In genomic region chr15:40358341-40358740, GRCm38 (mm10) we compare ENCODE assay signal across 23 mouse cellular contexts.
DNase-seq lines count a peak whose midpoint lies in the region; ATAC-seq lines count a peak whose summit lies in the region.
"Had no signal": no experiment of that assay in that cellular context is flagged by ENCODE, and none has a peak within 500 bp of the region (broad histone marks: within the 10 kb centered on the region; RNA-seq: fewer than 3 reads in every experiment).

No protein-coding gene starts in this region.

- H3K27me3 ChIP-seq in heart, embryonic 12.5 days (replicated peaks): no peaks in the 10 kb centered on the region
- H3K27me3 ChIP-seq in heart, embryonic 11.5 days (ENCODE audit: control insufficient read depth, insufficient read depth, low read length): no peaks in the 10 kb centered on the region
- no peaks in the 10 kb centered on the region for H3K27me3 ChIP-seq in heart, embryonic 13.5 days (replicated peaks)
- H3K27me3 ChIP-seq: forebrain, embryonic 13.5 days; hindbrain, embryonic 12.5 days; hindbrain, embryonic 15.5 days had no signal

- H3K4me1 ChIP-seq in heart, embryonic 12.5 days (replicated peaks): peaks cover 15% of the 10 kb centered on the region
- H3K4me1 ChIP-seq in heart, embryonic 11.5 days (ENCODE audit: control insufficient read depth, insufficient read depth, low read length): peaks cover 7% of the 10 kb centered on the region
- peaks cover 32% of the 10 kb centered on the region for H3K4me1 ChIP-seq in heart, embryonic 13.5 days
- H3K4me1 ChIP-seq: forebrain, embryonic 10.5 days; forebrain, embryonic 13.5 days; hindbrain, embryonic 12.5 days; hindbrain, embryonic 15.5 days had no signal

- no peaks in the 10 kb centered on the region for H3K9me3 ChIP-seq in heart, embryonic 12.5 days (replicated peaks)
- H3K9me3 ChIP-seq in heart, embryonic 11.5 days (replicated peaks; ENCODE audit: control insufficient read depth, low read length): no peaks in the 10 kb centered on the region
- H3K9me3 ChIP-seq in heart, embryonic 13.5 days: no peaks in the 10 kb centered on the region
- H3K9me3 ChIP-seq: forebrain, embryonic 10.5 days; forebrain, embryonic 13.5 days; hindbrain, embryonic 12.5 days; hindbrain, embryonic 15.5 days had no signal

- intact Hi-C loops in heart, postnatal 25 days (cut with DNase I): no loop called here
- intact Hi-C loops in heart, postnatal 10 days (cut with DNase I): no loop called here

- DNase-seq in heart, adult 11 months: peak; percentile 92
- no peak for DNase-seq in heart, postnatal 25 days (ENCODE audit: low spot score)
- DNase-seq in heart, postnatal 10 days: peak; percentile 23 to 43
- no peak for DNase-seq in urinary bladder, postnatal 4 days (ENCODE audit: low spot score in 2 of 2)
- DNase-seq in urinary bladder, postnatal 25 days (ENCODE audit: low spot score): no peak
- DNase-seq: adrenal gland, adult 8-10 months; adrenal gland, postnatal 25 days; cerebellum, adult 11-12 months; cerebellum, adult 9-10 months; cerebellum, postnatal 14 days; gastrocnemius, adult 2 months; gastrocnemius, postnatal 14 days had no signal

- no peak overlapping the region for H3K9ac ChIP-seq in heart, embryonic 12.5 days
- H3K9ac ChIP-seq in heart, embryonic 11.5 days (ENCODE audit: low read depth, low read length): no peak overlapping the region
- no peak overlapping the region; the same call in 1 of the 2 replicates for H3K9ac ChIP-seq in heart, embryonic 13.5 days
- H3K9ac ChIP-seq: forebrain, embryonic 13.5 days; hindbrain, embryonic 12.5 days; hindbrain, embryonic 15.5 days had no signal

- 20% methylated on average over 2 of the region's 2 CpGs for WGBS in heart, embryonic 12.5 days
- WGBS in heart, embryonic 11.5 days (ENCODE audit: insufficient replicate concordance): 29% methylated on average over 2 of the region's 2 CpGs
- 20% methylated on average over 2 of the region's 2 CpGs for WGBS in heart, embryonic 13.5 days

- H3K36me3 ChIP-seq in heart, embryonic 12.5 days: no peaks in the 10 kb centered on the region
- no peaks in the 10 kb centered on the region for H3K36me3 ChIP-seq in heart, embryonic 11.5 days (ENCODE audit: control insufficient read depth, insufficient read depth, low read length)
- no peaks in the 10 kb centered on the region for H3K36me3 ChIP-seq in heart, embryonic 13.5 days
- H3K36me3 ChIP-seq: forebrain, embryonic 10.5 days; hindbrain, embryonic 12.5 days; hindbrain, embryonic 15.5 days had no signal

- H3K4me3 ChIP-seq in heart, embryonic 12.5 days: no peak overlapping the region
- H3K4me3 ChIP-seq in heart, embryonic 11.5 days (ENCODE audit: low read depth, low read length): no peak overlapping the region
- no peak overlapping the region for H3K4me3 ChIP-seq in heart, embryonic 13.5 days
- H3K4me3 ChIP-seq: forebrain, embryonic 10.5 days; forebrain, embryonic 13.5 days; gastrocnemius, adult 2 months; heart, adult 2 months; hindbrain, embryonic 12.5 days; hindbrain, embryonic 15.5 days had no signal

- ATAC-seq in heart, embryonic 12.5 days (ENCODE audit: insufficient number of reproducible peaks, low FRiP score): no peak
- ATAC-seq in heart, embryonic 11.5 days (replicated peaks; ENCODE audit: insufficient number of reproducible peaks, low FRiP score, low TSS enrichment): no peak
- no peak; the same call in 1 of the 2 replicates for ATAC-seq in heart, embryonic 13.5 days (ENCODE audit: extremely low read depth, insufficient number of reproducible peaks, low FRiP score, low TSS enrichment)
- ATAC-seq: activated CD4-positive, CD25-positive, alpha-beta regulatory T cell, adult 4 months; forebrain, embryonic 13.5 days; forebrain, embryonic 16.5 days; intestine, postnatal 0 days had no signal

- 0 out of 2 replicates have a peak overlapping the region, but pooled peaks have one; percentile 10 for H3K4me2 ChIP-seq in heart, embryonic 12.5 days
- no peak overlapping the region for H3K4me2 ChIP-seq in heart, embryonic 11.5 days
- H3K4me2 ChIP-seq in heart, embryonic 13.5 days: peak overlapping the region; percentile 30; the same call in 1 of the 2 replicates
- H3K4me2 ChIP-seq: forebrain, embryonic 13.5 days; hindbrain, embryonic 12.5 days; hindbrain, embryonic 15.5 days had no signal

- peak overlapping the region; percentile 38; the same call in 1 of the 2 replicates for H3K27ac ChIP-seq in heart, embryonic 12.5 days (ENCODE audit: poor library complexity, severe bottlenecking)
- H3K27ac ChIP-seq in heart, embryonic 11.5 days (ENCODE audit: low read depth, low read length): no peak overlapping the region
- H3K27ac ChIP-seq in heart, embryonic 13.5 days (replicated peaks): peak overlapping the region; percentile 56; the same call in 1 of the 2 replicates
- H3K27ac ChIP-seq: forebrain, embryonic 10.5 days; forebrain, embryonic 13.5 days; gastrocnemius, adult 2 months; heart, adult 2 months; hindbrain, embryonic 12.5 days; hindbrain, embryonic 15.5 days had no signal

Comparison
In these comparisons a context has a peak if more than half of its experiments do, and no peak if none do; other contexts are left out.
1. DNase-seq: peak in heart, adult 11 months (single experiment) and heart, postnatal 10 days (2 of 2); none in heart, postnatal 25 days (single experiment), urinary bladder, postnatal 4 days (0 of 2) and urinary bladder, postnatal 25 days (single experiment).